Mouse (Mus musculus) kidney, adult 2 months (tissue): ENCODE data around the gene Lama2.

Source experiments
- CTCF ChIP-seq: fragments of 200-500 bp; conservative IDR thresholded peaks from 2 replicates; pipeline ENCODE4 v1.5.1; 2011; ENCODE audit warnings: low read depth, mild to moderate bottlenecking, control low read depth, low read length, moderate library complexity, mixed read lengths; ENCODE audit not compliant: insufficient read depth, insufficient read length
- POLR2A ChIP-seq: fragments of 200-500 bp; IDR thresholded peaks from one replicate; pipeline ENCODE4 v1.6.1; 2011; ENCODE audit warnings: low read depth, low read length, control low read depth

DNA sequence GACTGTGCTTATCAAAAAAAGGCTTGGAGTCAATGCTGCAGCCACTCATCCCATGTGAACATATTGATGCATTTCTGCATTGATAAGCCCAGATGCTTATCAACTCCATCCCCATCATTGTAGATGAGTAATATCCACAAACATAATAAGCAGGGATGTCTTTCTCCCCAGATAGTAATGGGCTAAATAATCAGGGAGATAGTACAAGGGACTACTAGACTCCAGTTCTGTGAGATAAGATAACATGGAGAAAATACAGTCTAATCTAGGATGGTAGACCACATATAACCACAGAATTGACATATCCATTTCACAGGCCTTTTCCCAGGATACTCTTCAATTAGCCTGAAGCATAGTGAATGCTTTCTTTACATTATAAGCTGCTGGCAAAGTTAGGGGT lies 622.9 kb downstream of the Lama2 start:
- TF ChIP-seq POLR2A, result no peak
- TF ChIP-seq CTCF, result no peak
